Mouse (Mus musculus) left cerebral cortex, adult 9 months (tissue): ENCODE data around the gene Rtf2.

Experiments
- DNase-seq, 2 experiments: peaks; one replicate each; pipeline ENCODE4 v3.0.0; 2022; ENCODE audit warnings: low spot score in 2 of 2

Rtf2 gene

GRCm38 (mm10) chr2:172483766-172484413, 43.5 kb downstream of the Rtf2 start:
- DNase-seq = no peak

- no peak for DNase-seq
Measured at GRCm38 (mm10) chr2:172484696-172485370, 44.5 kb downstream of the Rtf2 start.

- DNase-seq = no peak
Measured at GRCm38 (mm10) chr2:172496736-172497345, 56.5 kb downstream of the Rtf2 start.

GRCm38 (mm10) chr2:172498823-172499222, 58.5 kb downstream of the Rtf2 start:
- DNase-seq = no peak

GRCm38 (mm10) chr2:172500752-172501316, 60.5 kb downstream of the Rtf2 start:
- DNase-seq = no peak

GRCm38 (mm10) chr2:172501341-172501740, 61.0 kb downstream of the Rtf2 start:
- no peak for DNase-seq

- no peak for DNase-seq
Measured at GRCm38 (mm10) chr2:172502168-172502567, 61.8 kb downstream of the Rtf2 start.

GRCm38 (mm10) chr2:172506121-172506520, 65.8 kb downstream of the Rtf2 start:
- no peak for DNase-seq

- DNase-seq = no peak
Measured at GRCm38 (mm10) chr2:172510056-172510712, 69.8 kb downstream of the Rtf2 start.

- no peak for DNase-seq
Measured at GRCm38 (mm10) chr2:172510899-172511298, 70.5 kb downstream of the Rtf2 start.

GRCm38 (mm10) chr2:172516407-172516992, 76.1 kb downstream of the Rtf2 start:
- no peak for DNase-seq
